In the genomic region with DNA sequence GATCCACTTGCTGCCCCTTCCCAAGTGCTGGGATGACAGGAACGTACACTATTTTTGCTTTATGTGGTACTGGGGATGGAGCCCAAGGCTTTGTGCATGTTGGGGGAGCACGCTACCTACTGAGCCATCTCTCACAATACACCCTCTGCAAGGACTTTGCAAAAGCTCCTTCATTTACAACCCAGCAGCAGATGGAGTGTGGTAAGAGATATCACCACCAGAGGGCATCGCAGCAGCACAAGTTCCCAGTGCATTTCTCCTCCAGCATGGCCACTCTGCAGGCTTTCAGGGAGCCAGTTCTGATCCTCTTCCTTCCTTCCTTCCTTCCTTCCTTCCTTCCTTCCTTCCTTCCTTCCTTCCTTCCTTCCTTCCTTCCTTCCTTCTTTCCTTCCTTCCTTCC, we compare ENCODE assay signal across 8 mouse cellular contexts. TPM values are rescaled to one million over a fixed set of nuclear protein-coding genes. Genes with fewer than 3 reads are reported as not detected.
DNase-seq lines count a peak whose midpoint lies in the region; ATAC-seq lines count a peak whose summit lies in the region.

No protein-coding gene starts in this region.

- peak; percentile 44 to 52 for DNase-seq in B cell, adult 2 months
- DNase-seq in WW6 (ENCODE audit: low read depth, low spot score), result peak; percentile 63
- DNase-seq in gastrocnemius, postnatal 10 days, result peak; percentile 62
- DNase-seq in kidney, postnatal 25 days, result peak; percentile 54 to 83
- DNase-seq in lung, adult 18-20 months, result peak; percentile 42 to 55
- DNase-seq in ovary, postnatal 14 days (ENCODE audit: low spot score), result peak; percentile 51
- peak; percentile 70 to 72 for DNase-seq in thymus, postnatal 36 days

- ATAC-seq in common myeloid progenitor, adult 5-6 weeks (replicated peaks; ENCODE audit: low read depth, poor library complexity, severe bottlenecking), result peak; percentile 68

RNA-seq across cellular contexts. Expression of a gene that starts 33.6 kb away (rescaled TPM):
- total RNA-seq in common myeloid progenitor, adult 5-6 weeks (2017), result 5.6 and 9.1 TPM in 2 replicates
- 1 to 10 TPM; 1.0 to 1.2 TPM for total RNA-seq in gastrocnemius, postnatal 10 days (2021)

RNA-seq across cellular contexts. Expression of a gene that starts 43.0 kb away (rescaled TPM):
- total RNA-seq in common myeloid progenitor, adult 5-6 weeks (2017), result 90.0 and 103 TPM in 2 replicates
- total RNA-seq in gastrocnemius, postnatal 10 days (2021), result 10 to 100 TPM; 78.2 to 80.8 TPM

Comparison
In these comparisons a context has a peak if more than half of its experiments do, and no peak if none do; other contexts are left out.
1. Peak in every context shown above with its lines: DNase-seq and ATAC-seq.